Mouse (Mus musculus) heart, embryonic 11.5 days (tissue): ENCODE measurements around the gene Ftcd. TPM values are rescaled to one million over a fixed set of nuclear protein-coding genes. Genes with fewer than 3 reads are reported as not detected.

Experiments used
- ATAC-seq: fragments of 200-750 bp; cut with Nextera tagmentation; replicated peaks from 2 replicates; pipeline ENCODE4 v1.8.0; 2017; ENCODE audit warnings: moderate library complexity; ENCODE audit not compliant: insufficient number of reproducible peaks, low FRiP score, low TSS enrichment
- H3K27ac ChIP-seq: fragments of 300-500 bp; sonication (generic); 2 replicates; pipeline ENCODE4 v1.5.1; 2014; ENCODE audit warnings: mild to moderate bottlenecking, low read depth, low read length
- H3K27me3 ChIP-seq: fragments of 300-500 bp; sonication (generic); 2 replicates; pipeline ENCODE4 v1.6.1; 2014; ENCODE audit warnings: mild to moderate bottlenecking, low read length, mixed read lengths; ENCODE audit not compliant: control insufficient read depth, insufficient read depth
- H3K36me3 ChIP-seq: fragments of 300-500 bp; sonication (generic); 2 replicates; pipeline ENCODE4 v1.6.1; 2014; ENCODE audit warnings: mild to moderate bottlenecking, low read length, moderate library complexity, mixed read lengths; ENCODE audit not compliant: control insufficient read depth, insufficient read depth
- H3K4me1 ChIP-seq: fragments of 300-500 bp; sonication (generic); 2 replicates; pipeline ENCODE4 v1.6.1; 2014; ENCODE audit warnings: low read length; ENCODE audit not compliant: control insufficient read depth, insufficient read depth
- H3K4me2 ChIP-seq: fragments of 300-500 bp; sonication (generic); 2 replicates; pipeline ENCODE4 v1.6.1; 2014; ENCODE audit warnings: mild to moderate bottlenecking, moderate library complexity
- H3K4me3 ChIP-seq: fragments of 300-500 bp; sonication (generic); 2 replicates; pipeline ENCODE4 v1.5.1; 2014; ENCODE audit warnings: low read depth, low read length
- H3K9ac ChIP-seq: fragments of 300-500 bp; sonication (generic); 2 replicates; pipeline ENCODE4 v1.6.1; 2014; ENCODE audit warnings: mild to moderate bottlenecking, low read depth, low read length, moderate library complexity
- H3K9me3 ChIP-seq: fragments of 300-500 bp; sonication (generic); replicated peaks from 2 replicates; pipeline ENCODE4 v1.6.1; 2016; ENCODE audit warnings: low read length; ENCODE audit not compliant: control insufficient read depth
- WGBS: fragments of 180-500 bp; shearing (Covaris S2); extraction: QIAGEN DNeasy Blood & Tissue Kit; methylation state at CpG from one replicate; pipeline ENCODE4 v1.1.7; 2014; ENCODE audit not compliant: insufficient replicate concordance; 5-methylcytosine and 5-hydroxymethylcytosine counted together
- polyA plus RNA-seq: library from polyadenylated mRNA; unstranded; fragments of >200 nt; fragmentation: Nextera tagmentation; extraction: Ambion mirVana; gene quantifications from 2 replicates; pipeline ENCODE4 v1.2.1, GENCODE M21; 2014

The Ftcd gene
- polyA plus RNA-seq, 1 experiment from 2014 or later = 1.9 TPM

- Histone ChIP-seq H3K9me3 (no peaks in the 10 kb centered on the region), H3K27me3 (no peaks in the 10 kb centered on the region), H3K4me3 (no peak overlapping the region), H3K4me1 (no peaks in the 10 kb centered on the region), H3K9ac (no peak overlapping the region), H3K4me2 (no peak overlapping the region), H3K27ac (no peak overlapping the region), H3K36me3 (peaks cover 25% of the 10 kb centered on the region)
- ATAC-seq = no peak
- 86% methylated on average over 8 of the region's 8 CpGs for WGBS
Measured at GRCm38 (mm10) chr10:76546566-76546965, 28.9 kb upstream of the Ftcd start.

- Histone ChIP-seq H3K27ac (no peak overlapping the region), H3K4me2 (no peak overlapping the region), H3K9me3 (no peaks in the 10 kb centered on the region), H3K4me3 (no peak overlapping the region), H3K36me3 (peaks cover 25% of the 10 kb centered on the region), H3K4me1 (no peaks in the 10 kb centered on the region), H3K9ac (no peak overlapping the region), H3K27me3 (no peaks in the 10 kb centered on the region)
- no peak for ATAC-seq
- WGBS = 94% methylated on average over 8 of the region's 8 CpGs
Measured at GRCm38 (mm10) chr10:76548218-76548617, 27.2 kb upstream of the Ftcd start.

DNA sequence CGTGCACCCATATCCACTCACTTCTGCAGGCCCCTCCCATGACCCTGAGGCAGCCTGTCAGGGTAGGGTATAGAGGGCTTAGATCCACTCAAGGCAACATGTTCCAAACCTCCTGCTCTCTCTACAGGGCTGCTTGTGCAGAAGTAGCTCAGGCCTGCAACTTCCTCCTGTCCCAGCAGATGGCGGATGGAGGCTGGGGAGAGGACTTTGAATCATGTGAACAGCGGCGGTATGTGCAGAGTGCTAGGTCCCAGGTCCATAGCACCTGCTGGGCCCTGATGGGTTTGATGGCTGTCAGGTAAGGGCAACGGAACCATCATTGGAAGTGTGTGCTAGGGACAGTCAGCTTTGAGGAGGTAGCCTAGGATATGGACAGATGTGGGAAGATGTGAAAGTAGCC lies 25.0 kb upstream of the Ftcd start:
- H3K9ac ChIP-seq = no peak overlapping the region
- no peak for ATAC-seq
- H3K4me2 ChIP-seq = no peak overlapping the region
- H3K36me3 ChIP-seq = peaks cover 24% of the 10 kb centered on the region
- H3K4me3 ChIP-seq = no peak overlapping the region
- 86% methylated on average over 5 of the region's 5 CpGs for WGBS
- H3K4me1 ChIP-seq = no peaks in the 10 kb centered on the region
- H3K9me3 ChIP-seq = no peaks in the 10 kb centered on the region
- no peak overlapping the region for H3K27ac ChIP-seq
- no peaks in the 10 kb centered on the region for H3K27me3 ChIP-seq

DNA sequence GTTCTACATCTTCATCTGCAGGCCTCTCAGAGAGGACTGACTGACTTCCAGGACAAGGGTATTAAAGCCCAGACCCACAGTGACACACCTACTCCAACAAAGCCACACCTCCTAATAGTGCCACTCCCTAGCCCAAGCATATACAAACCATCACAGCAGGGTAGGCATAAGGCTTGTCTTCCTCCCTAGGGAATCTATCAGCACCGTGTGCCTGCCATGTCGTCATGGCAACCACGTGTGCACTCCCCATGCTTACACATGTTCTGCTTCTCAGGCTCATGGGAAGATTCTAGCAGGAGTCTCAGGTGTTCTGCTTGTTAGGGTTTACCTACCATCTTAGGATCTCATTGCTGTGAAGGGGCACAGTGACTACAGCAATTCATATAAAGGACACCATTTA lies 23.9 kb upstream of the Ftcd start:
- ATAC-seq = no peak
- WGBS = 78% methylated on average over 3 of the region's 3 CpGs
- Histone ChIP-seq H3K4me1 (no peaks in the 10 kb centered on the region), H3K27me3 (no peaks in the 10 kb centered on the region), H3K9ac (no peak overlapping the region), H3K9me3 (no peaks in the 10 kb centered on the region), H3K27ac (no peak overlapping the region), H3K4me2 (no peak overlapping the region), H3K4me3 (no peak overlapping the region), H3K36me3 (peaks cover 21% of the 10 kb centered on the region)

- WGBS = 88% methylated on average over 5 of the region's 5 CpGs
- Histone ChIP-seq H3K4me3 (no peak overlapping the region), H3K4me2 (no peak overlapping the region), H3K36me3 (peaks cover 15% of the 10 kb centered on the region), H3K9me3 (no peaks in the 10 kb centered on the region), H3K4me1 (no peaks in the 10 kb centered on the region), H3K27ac (no peak overlapping the region), H3K9ac (no peak overlapping the region), H3K27me3 (no peaks in the 10 kb centered on the region)
- ATAC-seq = no peak
Measured at GRCm38 (mm10) chr10:76554061-76554460, 21.4 kb upstream of the Ftcd start.

- no peak for ATAC-seq
- Histone ChIP-seq H3K4me3 (no peak within 1 kb of the TSS), H3K4me2 (no peak within 1 kb of the TSS), H3K4me1 (no peaks in the 10 kb centered on the region), H3K9ac (no peak within 1 kb of the TSS), H3K27ac (no peak within 1 kb of the TSS), H3K9me3 (no peaks in the 10 kb centered on the region), H3K36me3 (no peaks in the 10 kb centered on the region), H3K27me3 (no peaks in the 10 kb centered on the region)
- 88% methylated on average over 10 of the region's 10 CpGs for WGBS
Measured at GRCm38 (mm10) chr10:76561972-76562371, 13.5 kb upstream of the Ftcd start, which contains the start of gene Spatc1l. Gene Spatc1l (plus strand): TSS chr10:76562272.

- no peaks in the 10 kb centered on the region for H3K27me3 ChIP-seq
- no peaks in the 10 kb centered on the region for H3K4me1 ChIP-seq
- 88% methylated on average over 22 of the region's 22 CpGs for WGBS
- H3K4me2 ChIP-seq = no peak overlapping the region
- H3K27ac ChIP-seq = no peak overlapping the region
- H3K9ac ChIP-seq = no peak overlapping the region
- no peaks in the 10 kb centered on the region for H3K36me3 ChIP-seq
- ATAC-seq = no peak
- H3K4me3 ChIP-seq = no peak overlapping the region
- H3K9me3 ChIP-seq = peaks cover 5% of the 10 kb centered on the region; the same call in 1 of the 2 replicates
Measured at GRCm38 (mm10) chr10:76569996-76570685, 5.3 kb upstream of the Ftcd start.

DNA sequence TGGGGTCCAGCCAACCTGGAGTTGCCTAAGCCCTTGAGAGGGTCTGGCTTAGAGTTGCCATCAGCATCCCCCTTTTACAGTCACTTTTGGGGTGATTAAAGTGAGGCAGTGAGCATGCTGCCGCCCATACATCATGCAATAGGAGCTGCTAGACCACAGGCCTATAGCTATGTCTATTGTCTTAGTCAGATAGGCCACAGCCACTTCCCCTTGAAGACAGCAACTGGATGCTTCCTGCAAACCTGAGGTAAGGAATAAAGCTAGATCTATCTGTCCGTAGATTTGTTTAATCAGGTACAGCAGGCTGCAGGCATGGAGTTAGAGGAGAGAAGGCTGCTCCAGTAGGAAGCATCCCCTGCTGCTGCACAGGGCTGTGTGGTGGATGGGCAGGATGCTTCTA lies 4.4 kb upstream of the Ftcd start:
- no peaks in the 10 kb centered on the region for H3K27me3 ChIP-seq
- H3K4me3 ChIP-seq = no peak overlapping the region
- H3K9me3 ChIP-seq = peaks cover 5% of the 10 kb centered on the region; the same call in 1 of the 2 replicates
- no peak for ATAC-seq
- H3K4me1 ChIP-seq = no peaks in the 10 kb centered on the region
- no peaks in the 10 kb centered on the region for H3K36me3 ChIP-seq
- no peak overlapping the region for H3K9ac ChIP-seq
- H3K27ac ChIP-seq = no peak overlapping the region
- 71% methylated on average over 2 of the region's 2 CpGs for WGBS
- no peak overlapping the region for H3K4me2 ChIP-seq

GRCm38 (mm10) chr10:76572151-76572550 lies 3.3 kb upstream of the Ftcd start:
- Histone ChIP-seq H3K27ac (no peak overlapping the region), H3K4me1 (0 out of 2 replicates have a peak, but pooled peaks cover 3% of the 10 kb centered on the region), H3K36me3 (no peaks in the 10 kb centered on the region), H3K4me3 (no peak overlapping the region), H3K9me3 (peaks cover 5% of the 10 kb centered on the region; the same call in 1 of the 2 replicates), H3K9ac (no peak overlapping the region), H3K27me3 (no peaks in the 10 kb centered on the region), H3K4me2 (no peak overlapping the region)
- no peak for ATAC-seq
- WGBS = 72% methylated on average over 3 of the region's 3 CpGs
